Mouse (Mus musculus): Measurements from ENCODE around the gene Mast4. TPM values are rescaled to one million over a fixed set of nuclear protein-coding genes. Genes with fewer than 3 reads are reported as not detected.
A peak's percentile ranks its signal among the peaks of the same experiment; 100 is the strongest.

The Mast4 gene
- polyA plus RNA-seq, 1 experiment from 2014 or later = 2.5 TPM

DNA sequence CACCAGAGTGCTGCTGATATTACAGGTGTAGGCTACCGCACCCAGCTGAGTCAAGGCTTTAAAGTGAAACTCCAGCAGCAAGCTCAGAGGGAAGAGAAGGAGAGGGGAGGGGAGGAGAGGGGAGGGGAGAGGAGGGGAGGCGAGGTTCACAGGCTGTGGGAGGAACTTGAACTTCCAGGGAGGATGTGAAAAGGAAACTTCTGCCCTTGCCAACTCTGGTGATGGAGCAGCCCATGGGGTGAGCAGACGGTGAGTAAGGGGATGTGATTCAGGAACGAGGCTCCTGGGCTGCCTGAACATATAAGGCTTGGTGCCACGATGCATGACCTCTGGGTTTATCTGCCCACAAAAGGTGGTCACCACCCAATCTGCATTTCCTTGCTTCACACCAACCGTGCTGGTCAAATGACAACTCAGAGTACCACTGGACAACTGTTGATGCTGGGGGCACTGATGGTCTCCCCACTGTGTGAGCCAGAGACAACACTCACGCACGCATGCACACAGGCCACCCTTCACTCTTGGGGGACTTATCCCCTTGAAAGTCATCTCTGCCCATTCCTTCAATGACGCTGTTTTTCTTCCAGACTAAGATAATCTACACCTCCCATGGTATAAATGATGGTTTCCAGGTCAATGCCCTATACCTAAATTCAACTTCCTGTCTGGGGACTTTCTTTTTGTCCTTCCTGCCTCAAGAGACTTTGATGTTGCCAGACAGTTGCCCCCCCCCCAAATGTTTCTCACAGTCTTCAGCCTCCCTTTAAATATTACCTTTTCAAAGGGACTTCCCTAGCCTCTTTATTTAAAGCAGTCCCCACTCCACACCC is 434.8 kb downstream of the Mast4 start:
- Histone ChIP-seq H3K27ac (ENCODE audit: low read length) (no peak overlapping the region), H3K27me3 (ENCODE audit: control insufficient read depth, insufficient read depth, low read depth, low read length) (no peaks in the 10 kb centered on the region), H3K9ac (ENCODE audit: low read depth, low read length) (no peak overlapping the region), H3K4me2 (ENCODE audit: low read depth, low read length) (no peak overlapping the region), H3K4me3 (ENCODE audit: low read depth, low read length) (no peak overlapping the region), H3K4me1 (ENCODE audit: control insufficient read depth, low read depth, low read length) (peaks cover 10% of the 10 kb centered on the region), H3K9me3 (replicated peaks; ENCODE audit: control insufficient read depth, low read length) (no peaks in the 10 kb centered on the region), H3K36me3 (ENCODE audit: control insufficient read depth, insufficient read depth) (no peaks in the 10 kb centered on the region)
- ATAC-seq (ENCODE audit: low read depth) = no peak
- 41% methylated on average over 9 of the region's 9 CpGs for WGBS (ENCODE audit: insufficient replicate concordance)

DNA sequence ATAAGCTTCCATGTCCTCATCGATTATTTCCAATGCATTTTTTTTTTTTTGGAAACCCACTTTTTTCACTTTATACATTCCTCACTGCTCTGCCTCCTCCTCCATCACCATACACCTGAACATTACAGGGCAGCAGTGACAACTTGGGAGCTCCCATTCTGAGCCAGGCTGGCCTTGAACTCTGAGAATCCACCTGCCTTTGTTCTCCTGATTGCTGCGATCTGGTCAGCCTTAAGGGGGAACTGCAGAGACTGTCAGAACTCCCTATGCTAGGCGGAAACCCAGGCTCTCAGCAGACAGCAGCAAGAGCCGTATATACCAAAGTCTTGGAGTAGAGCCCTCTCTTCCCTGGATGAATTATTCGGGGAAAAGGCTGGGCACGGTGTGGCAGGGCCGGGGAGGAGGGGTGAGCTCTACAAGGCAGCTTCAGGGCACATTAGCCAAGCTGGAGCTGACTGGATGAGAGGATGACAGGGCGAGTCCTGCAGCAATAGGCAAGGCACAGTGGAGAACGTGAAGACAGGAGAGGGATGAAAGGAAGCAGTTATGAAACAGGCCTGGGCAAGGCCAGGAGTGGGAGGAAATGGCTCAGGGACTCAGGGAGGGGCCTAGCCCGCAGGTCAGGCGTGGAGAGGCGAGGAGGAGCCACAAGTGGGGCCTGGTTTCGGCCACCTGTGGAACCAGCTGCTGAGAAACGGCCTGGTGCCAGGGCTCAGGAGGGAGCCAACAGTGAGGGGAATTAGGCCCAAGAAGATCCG is 435.7 kb downstream of the Mast4 start:
- H3K9ac ChIP-seq (ENCODE audit: low read depth, low read length) = no peak overlapping the region
- H3K4me1 ChIP-seq (ENCODE audit: control insufficient read depth, low read depth, low read length) = peaks cover 9% of the 10 kb centered on the region
- WGBS (ENCODE audit: insufficient replicate concordance) = 39% methylated on average over 15 of the region's 15 CpGs
- no peaks in the 10 kb centered on the region for H3K27me3 ChIP-seq (ENCODE audit: control insufficient read depth, insufficient read depth, low read depth, low read length)
- H3K4me3 ChIP-seq (ENCODE audit: low read depth, low read length) = no peak overlapping the region
- 0 out of 2 replicates have a peak, but pooled peaks have one; percentile 21 for ATAC-seq (ENCODE audit: low read depth)
- no peak overlapping the region for H3K4me2 ChIP-seq (ENCODE audit: low read depth, low read length)
- no peaks in the 10 kb centered on the region for H3K36me3 ChIP-seq (ENCODE audit: control insufficient read depth, insufficient read depth)
- H3K27ac ChIP-seq (ENCODE audit: low read length) = no peak overlapping the region
- H3K9me3 ChIP-seq (replicated peaks; ENCODE audit: control insufficient read depth, low read length) = no peaks in the 10 kb centered on the region

DNA sequence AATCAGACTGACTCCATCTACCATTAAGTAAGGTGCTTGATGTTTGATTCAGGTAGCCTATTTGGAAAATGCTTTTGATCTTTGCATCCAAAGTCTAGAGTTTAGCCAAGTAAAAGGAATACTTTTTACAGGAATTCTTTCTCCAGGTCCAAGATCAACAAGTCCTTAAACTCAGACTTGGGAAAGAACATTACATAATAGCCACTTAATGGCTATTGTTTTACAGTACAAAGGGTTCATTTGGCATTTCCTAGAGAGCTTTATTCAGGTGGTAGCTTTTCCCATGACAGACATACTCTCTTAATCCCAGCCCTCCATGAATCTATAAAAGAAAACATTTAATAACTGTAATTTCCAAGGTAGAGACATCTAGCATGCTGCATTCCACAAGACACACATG is 438.0 kb downstream of the Mast4 start:
- Histone ChIP-seq H3K27me3 (ENCODE audit: control insufficient read depth, insufficient read depth, low read depth, low read length) (no peaks in the 10 kb centered on the region), H3K4me2 (ENCODE audit: low read depth, low read length) (no peak overlapping the region), H3K9ac (ENCODE audit: low read depth, low read length) (no peak overlapping the region), H3K36me3 (ENCODE audit: control insufficient read depth, insufficient read depth) (no peaks in the 10 kb centered on the region), H3K4me3 (ENCODE audit: low read depth, low read length) (no peak overlapping the region), H3K9me3 (replicated peaks; ENCODE audit: control insufficient read depth, low read length) (no peaks in the 10 kb centered on the region), H3K4me1 (ENCODE audit: control insufficient read depth, low read depth, low read length) (peaks cover 9% of the 10 kb centered on the region), H3K27ac (ENCODE audit: low read length) (no peak overlapping the region)
- ATAC-seq (ENCODE audit: low read depth) = no peak

DNA sequence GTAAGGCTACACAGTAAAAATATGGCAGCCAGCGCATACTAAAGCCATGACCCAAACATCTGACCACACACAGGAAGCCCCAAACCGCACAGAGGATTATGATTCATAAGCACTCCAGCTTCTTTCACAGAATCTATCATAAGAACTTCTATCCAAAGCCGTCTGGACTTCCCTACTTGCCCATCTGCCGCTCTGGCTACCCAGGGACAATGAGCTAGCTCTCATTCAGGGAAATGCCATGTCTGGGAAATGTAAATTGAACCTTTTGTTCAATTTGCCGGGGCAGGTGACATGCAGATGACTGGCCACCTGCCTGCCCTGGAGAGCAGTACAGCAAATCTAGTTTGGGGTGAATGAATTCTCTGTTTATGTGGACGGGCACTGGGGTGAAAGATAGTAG is 438.4 kb downstream of the Mast4 start:
- no peak overlapping the region for H3K4me2 ChIP-seq (ENCODE audit: low read depth, low read length)
- no peak overlapping the region for H3K27ac ChIP-seq (ENCODE audit: low read length)
- no peaks in the 10 kb centered on the region for H3K36me3 ChIP-seq (ENCODE audit: control insufficient read depth, insufficient read depth)
- H3K9ac ChIP-seq (ENCODE audit: low read depth, low read length) = no peak overlapping the region
- H3K27me3 ChIP-seq (ENCODE audit: control insufficient read depth, insufficient read depth, low read depth, low read length) = no peaks in the 10 kb centered on the region
- 21% methylated on average over 6 of the region's 6 CpGs for WGBS (ENCODE audit: insufficient replicate concordance)
- peaks cover 9% of the 10 kb centered on the region for H3K4me1 ChIP-seq (ENCODE audit: control insufficient read depth, low read depth, low read length)
- H3K9me3 ChIP-seq (replicated peaks; ENCODE audit: control insufficient read depth, low read length) = no peaks in the 10 kb centered on the region
- no peak for ATAC-seq (ENCODE audit: low read depth)
- H3K4me3 ChIP-seq (ENCODE audit: low read depth, low read length) = no peak overlapping the region

DNA sequence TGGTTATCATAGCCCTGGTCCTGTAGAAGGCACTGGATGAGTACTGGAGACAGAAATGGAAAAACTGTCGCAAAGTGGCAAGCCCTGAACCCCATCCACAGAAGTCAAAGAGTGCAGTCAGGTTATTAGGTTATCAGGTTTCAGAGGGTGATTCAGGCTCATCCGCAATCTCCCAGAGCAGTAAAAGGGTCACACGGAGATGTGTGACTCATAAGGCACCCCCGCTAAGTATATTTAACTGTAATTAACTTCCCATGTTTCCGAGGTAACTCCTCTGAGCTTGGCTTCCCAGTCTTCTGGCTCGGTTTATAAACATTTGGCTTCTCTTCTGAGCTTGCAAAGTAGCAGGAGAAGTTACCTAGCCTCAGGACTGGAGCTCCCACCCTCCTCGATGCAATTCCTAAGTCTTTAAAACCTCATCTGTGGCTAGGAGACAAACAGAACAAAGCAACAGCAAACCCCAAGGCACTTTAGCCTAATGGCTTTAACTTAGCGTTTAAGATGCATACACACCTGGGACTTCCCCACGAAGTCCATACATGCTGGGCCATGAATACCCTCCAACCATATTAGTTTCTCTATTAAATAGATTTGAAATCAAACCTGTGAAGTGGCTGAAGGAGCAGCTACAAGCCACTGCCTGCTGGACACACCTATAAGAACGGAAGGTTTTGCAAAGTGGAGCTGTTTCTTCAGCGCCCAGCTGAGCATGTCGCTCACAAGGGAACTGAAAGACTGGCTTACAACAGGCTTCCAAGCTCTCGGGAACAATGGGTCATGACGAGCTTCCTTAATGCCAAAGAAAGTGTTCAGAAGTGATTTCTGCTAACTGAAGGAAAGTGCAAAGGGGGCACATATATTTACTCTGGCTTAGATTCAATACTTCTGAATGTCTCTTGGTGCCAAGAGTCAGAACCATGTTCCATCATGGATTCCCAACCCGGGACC is 439.7 kb downstream of the Mast4 start:
- H3K36me3 ChIP-seq (ENCODE audit: control insufficient read depth, insufficient read depth) = no peaks in the 10 kb centered on the region
- no peak overlapping the region for H3K27ac ChIP-seq (ENCODE audit: low read length)
- no peak overlapping the region for H3K4me2 ChIP-seq (ENCODE audit: low read depth, low read length)
- no peaks in the 10 kb centered on the region for H3K9me3 ChIP-seq (replicated peaks; ENCODE audit: control insufficient read depth, low read length)
- no peak overlapping the region for H3K4me3 ChIP-seq (ENCODE audit: low read depth, low read length)
- 57% methylated on average over 15 of the region's 15 CpGs for WGBS (ENCODE audit: insufficient replicate concordance)
- no peak overlapping the region for H3K9ac ChIP-seq (ENCODE audit: low read depth, low read length)
- ATAC-seq (ENCODE audit: low read depth) = no peak
- peaks cover 8% of the 10 kb centered on the region for H3K4me1 ChIP-seq (ENCODE audit: control insufficient read depth, low read depth, low read length)
- no peaks in the 10 kb centered on the region for H3K27me3 ChIP-seq (ENCODE audit: control insufficient read depth, insufficient read depth, low read depth, low read length)

DNA sequence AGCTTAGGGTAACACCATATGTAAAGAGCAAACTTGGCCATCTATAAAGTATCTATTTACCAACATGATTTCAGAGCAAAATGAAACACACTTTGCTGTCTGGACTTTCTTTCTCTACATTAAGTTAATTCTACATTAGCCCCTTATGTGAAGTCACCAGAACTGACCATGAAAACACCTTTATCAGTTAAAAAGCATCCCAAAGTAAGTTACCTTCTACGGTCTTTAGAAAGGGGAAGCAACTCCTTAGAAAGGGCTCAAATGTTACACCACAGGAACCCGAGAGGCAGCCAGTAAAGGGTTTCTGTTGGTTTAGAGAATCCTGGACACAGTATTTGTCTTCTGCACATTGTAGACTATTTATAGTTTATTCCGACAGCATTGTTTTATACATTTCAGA is 441.5 kb downstream of the Mast4 start:
- Histone ChIP-seq H3K27me3 (ENCODE audit: control insufficient read depth, insufficient read depth, low read depth, low read length) (no peaks in the 10 kb centered on the region), H3K36me3 (ENCODE audit: control insufficient read depth, insufficient read depth) (no peaks in the 10 kb centered on the region), H3K27ac (ENCODE audit: low read length) (no peak overlapping the region), H3K4me3 (ENCODE audit: low read depth, low read length) (no peak overlapping the region), H3K9me3 (replicated peaks; ENCODE audit: control insufficient read depth, low read length) (no peaks in the 10 kb centered on the region), H3K4me2 (ENCODE audit: low read depth, low read length) (no peak overlapping the region), H3K9ac (ENCODE audit: low read depth, low read length) (no peak overlapping the region), H3K4me1 (ENCODE audit: control insufficient read depth, low read depth, low read length) (no peaks in the 10 kb centered on the region)
- ATAC-seq (ENCODE audit: low read depth) = no peak
- WGBS (ENCODE audit: insufficient replicate concordance) = 44% methylated on average over 3 of the region's 3 CpGs

DNA sequence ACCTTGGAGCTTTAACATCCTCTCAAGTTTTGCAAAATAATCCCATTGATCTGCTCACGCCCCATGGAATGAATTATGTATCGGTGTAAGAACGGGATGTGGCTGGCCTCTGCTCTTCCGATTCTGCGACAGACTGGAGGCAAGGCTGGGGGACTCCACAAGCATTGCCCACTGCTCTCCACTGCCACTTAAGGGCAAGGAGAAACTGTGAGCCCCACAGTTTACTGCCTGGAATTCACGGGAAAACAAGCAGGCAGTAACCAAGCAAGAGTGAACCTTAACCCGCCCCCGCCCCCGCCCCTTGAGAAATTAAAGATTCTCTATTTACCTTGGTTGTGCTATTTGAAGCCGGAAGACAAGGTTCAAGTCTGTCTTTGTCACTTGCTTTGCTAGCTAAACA is 444.3 kb downstream of the Mast4 start:
- WGBS (ENCODE audit: insufficient replicate concordance) = 82% methylated on average over 10 of the region's 10 CpGs
- ATAC-seq (ENCODE audit: low read depth) = no peak
- Histone ChIP-seq H3K36me3 (ENCODE audit: control insufficient read depth, insufficient read depth) (no peaks in the 10 kb centered on the region), H3K9me3 (replicated peaks; ENCODE audit: control insufficient read depth, low read length) (no peaks in the 10 kb centered on the region), H3K4me2 (ENCODE audit: low read depth, low read length) (no peak overlapping the region), H3K9ac (ENCODE audit: low read depth, low read length) (no peak overlapping the region), H3K27ac (ENCODE audit: low read length) (no peak overlapping the region), H3K27me3 (ENCODE audit: control insufficient read depth, insufficient read depth, low read depth, low read length) (no peaks in the 10 kb centered on the region), H3K4me3 (ENCODE audit: low read depth, low read length) (no peak overlapping the region), H3K4me1 (ENCODE audit: control insufficient read depth, low read depth, low read length) (no peaks in the 10 kb centered on the region)

DNA sequence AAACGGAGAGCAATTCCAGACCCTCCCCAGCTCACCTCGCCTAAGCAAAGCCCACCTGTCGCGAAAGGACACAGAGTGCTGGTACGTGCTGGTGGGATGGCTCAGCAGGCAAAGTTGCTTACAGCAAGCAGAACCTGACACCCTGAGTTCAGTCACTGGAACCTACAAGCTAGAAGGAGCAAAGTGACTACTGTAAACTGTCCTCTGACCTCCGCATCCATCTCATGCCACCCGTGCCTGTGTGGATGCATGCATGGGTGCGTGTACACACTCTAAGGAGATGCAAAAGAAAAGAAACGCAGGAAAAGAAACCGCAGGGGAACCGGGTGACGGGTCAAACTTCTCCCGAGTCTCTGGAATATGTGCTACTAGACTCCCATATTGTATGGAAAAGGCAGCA is 444.8 kb downstream of the Mast4 start:
- H3K9ac ChIP-seq (ENCODE audit: low read depth, low read length) = no peak overlapping the region
- no peak overlapping the region for H3K27ac ChIP-seq (ENCODE audit: low read length)
- H3K36me3 ChIP-seq (ENCODE audit: control insufficient read depth, insufficient read depth) = no peaks in the 10 kb centered on the region
- H3K4me1 ChIP-seq (ENCODE audit: control insufficient read depth, low read depth, low read length) = no peaks in the 10 kb centered on the region
- H3K9me3 ChIP-seq (replicated peaks; ENCODE audit: control insufficient read depth, low read length) = no peaks in the 10 kb centered on the region
- WGBS (ENCODE audit: insufficient replicate concordance) = 76% methylated on average over 13 of the region's 13 CpGs
- H3K4me3 ChIP-seq (ENCODE audit: low read depth, low read length) = no peak overlapping the region
- H3K27me3 ChIP-seq (ENCODE audit: control insufficient read depth, insufficient read depth, low read depth, low read length) = no peaks in the 10 kb centered on the region
- no peak overlapping the region for H3K4me2 ChIP-seq (ENCODE audit: low read depth, low read length)
- no peak for ATAC-seq (ENCODE audit: low read depth)
